Mouse (Mus musculus): ENCODE results near the gene Olfr391-ps.

Gene Olfr391-ps

DNA sequence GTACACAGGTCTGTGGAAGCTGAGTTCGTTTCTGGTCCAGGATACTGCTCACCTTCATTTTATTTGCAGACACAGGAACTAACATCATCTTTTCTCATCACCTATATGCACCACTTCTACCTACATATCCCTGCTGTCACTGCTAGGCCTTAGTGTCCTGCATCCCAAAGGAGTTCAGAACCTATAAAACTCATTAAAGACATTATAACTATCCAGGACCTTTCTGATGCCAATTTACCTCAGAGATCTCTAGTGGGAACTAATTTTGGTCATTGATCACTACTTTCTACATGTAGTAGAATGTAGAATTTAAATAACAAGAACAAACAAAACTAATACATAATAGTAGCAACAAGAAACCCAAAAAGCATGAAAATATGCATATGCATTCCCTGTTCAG, at the start of gene Olfr391-ps:
Gene Olfr391-ps, minus strand, starts transcription at position 101 of the 400 bp plus-strand sequence.
- no peak for DNase-seq (ENCODE audit: low spot score)

DNA sequence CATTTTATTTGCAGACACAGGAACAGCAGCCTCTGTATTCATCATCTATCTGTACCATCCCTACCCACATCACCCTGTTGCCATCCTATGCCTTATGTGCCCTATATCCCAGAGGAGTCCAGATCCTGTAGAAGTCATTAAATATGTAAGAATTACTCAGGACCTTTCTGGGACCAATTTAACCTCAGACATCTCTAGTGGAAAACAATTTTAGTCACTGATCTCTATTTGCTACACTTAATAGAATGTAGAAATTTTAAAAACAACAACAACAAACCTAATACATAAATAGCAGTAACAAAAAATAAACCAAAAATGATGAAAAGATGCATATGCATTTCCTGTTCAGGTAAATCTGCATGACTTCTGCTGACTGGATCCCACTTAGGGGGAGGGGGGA, 48.5 kb upstream of the Olfr391-ps start, which contains the start of gene Olfr393:
Gene Olfr393, minus strand, starts transcription at position 101 of the 400 bp plus-strand sequence.
- no peak for DNase-seq (ENCODE audit: low spot score)

DNA sequence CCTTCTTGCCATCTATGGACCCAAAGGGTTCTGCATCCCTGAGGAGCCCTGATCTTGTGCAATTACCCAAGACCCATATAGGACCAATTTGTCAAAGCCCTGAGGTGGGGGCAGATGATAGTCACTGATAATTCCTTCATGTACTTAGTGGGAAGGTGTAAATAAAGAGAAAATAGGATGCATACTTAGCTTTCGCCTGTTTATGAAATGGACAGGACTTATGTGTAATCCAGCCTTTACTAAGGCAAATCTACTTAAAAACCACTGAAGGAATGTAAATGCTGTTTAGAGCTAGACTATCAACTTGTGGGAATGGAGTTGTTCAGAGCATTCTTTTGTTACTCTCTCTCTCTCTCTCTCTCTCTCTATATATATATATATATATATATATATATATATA, 14.1 kb upstream of the Olfr391-ps start, which contains the start of gene Olfr392:
Gene Olfr392, minus strand, starts transcription at position 101 of the 400 bp plus-strand sequence.
- no peak for DNase-seq (ENCODE audit: low spot score)

DNA sequence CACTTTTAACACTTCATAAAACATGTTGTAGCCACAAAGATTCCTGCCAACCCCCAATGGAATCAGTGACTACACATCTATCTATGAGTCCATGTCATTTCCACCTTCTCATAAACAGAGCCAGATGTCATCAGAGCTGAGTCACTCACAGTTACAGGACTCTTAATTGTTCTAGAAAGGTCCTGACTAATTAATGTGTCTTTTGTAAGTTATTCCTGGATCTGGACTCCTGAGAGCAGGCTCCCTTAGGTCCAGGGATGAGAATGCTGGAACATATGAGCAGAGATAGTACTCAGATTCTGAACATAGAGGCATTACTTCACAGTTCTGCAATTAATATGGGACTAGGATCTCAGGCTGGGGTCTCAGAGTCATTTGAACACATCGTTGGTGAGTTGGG, 20.2 kb downstream of the Olfr391-ps start, which contains the start of gene Olfr390:
Gene Olfr390, plus strand, starts transcription at position 301 of the 400 bp plus-strand sequence.
- no peak for DNase-seq (ENCODE audit: low spot score)

DNA sequence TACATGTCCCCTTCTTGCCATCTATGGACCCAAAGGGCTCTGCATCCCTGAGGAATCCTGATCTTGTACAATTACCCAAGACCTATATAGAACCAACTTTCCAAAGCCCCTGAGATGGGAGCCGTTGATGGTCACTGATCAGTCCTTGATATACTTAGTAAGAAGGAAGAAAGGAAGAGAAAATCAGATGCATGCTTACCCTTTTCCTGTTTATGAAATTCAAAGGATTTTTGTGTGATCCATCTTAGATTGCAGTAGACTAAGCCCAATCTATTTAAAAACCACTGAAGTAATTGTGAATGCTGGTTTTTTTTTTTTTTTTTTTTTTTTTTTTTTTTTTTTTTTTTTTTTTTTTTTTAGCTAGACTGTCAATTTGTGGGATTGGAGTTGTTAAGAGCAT, 22.2 kb downstream of the Olfr391-ps start, which contains the start of gene Olfr389:
Gene Olfr389, minus strand, starts transcription at position 101 of the 400 bp plus-strand sequence.
- no peak for DNase-seq (ENCODE audit: low spot score)

DNA sequence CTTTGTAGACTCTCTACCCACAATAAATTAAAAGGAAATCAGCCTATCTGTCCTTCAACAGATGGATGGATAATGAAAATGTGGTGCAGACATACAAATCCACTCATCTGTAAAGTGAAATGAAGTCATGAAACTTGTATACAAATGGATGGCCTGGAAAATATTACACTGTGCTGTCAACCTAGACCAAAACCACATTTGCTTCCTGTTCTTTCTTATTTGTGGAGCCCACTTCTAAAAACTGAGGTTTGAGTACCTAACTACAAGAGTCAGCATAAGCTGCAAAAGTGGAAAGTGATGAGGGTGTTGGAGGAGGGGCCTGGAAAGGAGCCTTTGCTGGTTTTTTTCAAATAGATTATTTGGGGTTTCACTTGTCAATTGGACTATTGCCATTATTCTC, 43.7 kb downstream of the Olfr391-ps start:
- no peak for DNase-seq (ENCODE audit: low spot score)

Data from testis, postnatal 10 days (tissue).